Mouse (Mus musculus): Measurements from ENCODE around the gene Lcn10. TPM values are rescaled to one million over a fixed set of nuclear protein-coding genes. Genes with fewer than 3 reads are reported as not detected.

Lcn10 gene
- not detected in 2 replicates for polyA plus RNA-seq (2012; ENCODE audit: low replicate concordance)

DNA sequence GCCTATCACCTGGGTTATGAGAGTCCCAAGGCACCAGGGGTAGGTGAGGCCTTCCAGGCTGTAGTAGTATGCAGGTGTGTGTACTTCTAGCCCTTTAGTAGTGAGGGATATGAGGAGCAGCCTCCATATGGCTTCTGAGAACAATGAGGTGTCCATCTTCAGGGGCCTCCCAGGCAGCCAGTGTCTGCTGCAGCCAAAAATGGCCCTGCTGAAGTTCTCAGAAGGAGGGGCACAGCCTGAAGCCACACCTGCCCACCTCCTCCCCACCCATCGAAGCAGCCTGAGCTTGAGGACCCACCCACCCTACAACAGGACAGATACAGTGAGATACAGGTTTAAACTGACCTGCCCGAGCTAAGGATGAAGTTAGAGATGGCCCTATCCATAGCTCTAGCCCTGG, at the start of gene Lcn10:
Gene Lcn10, plus strand, starts transcription at position 301 of the 400 bp plus-strand sequence.

DNA sequence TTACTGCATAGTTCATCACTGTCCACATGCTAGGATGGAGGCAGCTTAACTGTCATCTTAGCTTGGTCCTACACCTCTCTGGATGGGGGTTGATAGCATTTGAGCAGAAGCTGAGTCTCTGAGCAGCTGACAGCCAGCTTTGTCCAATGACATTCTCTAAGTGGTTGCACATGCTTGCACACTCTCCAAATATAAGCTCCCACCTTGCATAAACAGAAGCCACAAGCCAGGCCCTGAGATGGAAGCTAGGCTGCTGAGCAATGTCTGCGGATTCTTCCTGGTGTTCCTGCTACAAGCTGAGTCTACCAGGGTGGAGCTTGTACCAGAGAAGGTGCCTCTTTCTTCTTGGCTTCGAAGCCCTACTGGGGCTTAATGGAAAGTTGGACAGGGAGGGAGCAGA, 29.6 kb upstream of the Lcn10 start, which contains the start of gene Lcn8:
Gene Lcn8, plus strand, starts transcription at position 219 of the 400 bp plus-strand sequence.

GRCm38 (mm10) chr2:25657652-25658051, 24.9 kb upstream of the Lcn10 start, which contains the start of gene Lcn5:
Gene Lcn5 (plus strand): TSS chr2:25657952.

DNA sequence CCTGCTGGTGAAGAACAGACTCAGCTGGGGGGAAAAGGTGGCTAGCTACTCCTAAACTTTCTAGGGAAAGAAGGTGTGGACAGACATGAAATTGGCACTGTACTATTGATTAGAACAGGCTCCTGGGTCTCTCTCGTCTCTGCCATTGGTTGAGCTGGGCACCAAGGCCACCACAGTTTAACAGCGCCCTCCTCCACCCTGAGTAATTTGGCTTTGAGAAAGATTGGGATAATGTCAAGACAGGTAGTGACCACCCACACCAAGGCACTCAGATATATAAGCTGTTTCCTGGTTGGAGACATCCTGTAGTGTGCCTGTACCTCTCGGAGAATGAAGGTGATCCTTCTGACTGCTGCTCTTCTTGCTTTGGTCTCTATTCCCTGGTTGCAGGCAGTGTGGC, 6.0 kb upstream of the Lcn10 start, which contains the start of gene Lcn6:
Gene Lcn6, plus strand, starts transcription at position 301 of the 400 bp plus-strand sequence.

GRCm38 (mm10) chr2:25699743-25700142, 17.2 kb downstream of the Lcn10 start, which contains the start of gene Obp2a:
Gene Obp2a (plus strand): TSS chr2:25700043.

DNA sequence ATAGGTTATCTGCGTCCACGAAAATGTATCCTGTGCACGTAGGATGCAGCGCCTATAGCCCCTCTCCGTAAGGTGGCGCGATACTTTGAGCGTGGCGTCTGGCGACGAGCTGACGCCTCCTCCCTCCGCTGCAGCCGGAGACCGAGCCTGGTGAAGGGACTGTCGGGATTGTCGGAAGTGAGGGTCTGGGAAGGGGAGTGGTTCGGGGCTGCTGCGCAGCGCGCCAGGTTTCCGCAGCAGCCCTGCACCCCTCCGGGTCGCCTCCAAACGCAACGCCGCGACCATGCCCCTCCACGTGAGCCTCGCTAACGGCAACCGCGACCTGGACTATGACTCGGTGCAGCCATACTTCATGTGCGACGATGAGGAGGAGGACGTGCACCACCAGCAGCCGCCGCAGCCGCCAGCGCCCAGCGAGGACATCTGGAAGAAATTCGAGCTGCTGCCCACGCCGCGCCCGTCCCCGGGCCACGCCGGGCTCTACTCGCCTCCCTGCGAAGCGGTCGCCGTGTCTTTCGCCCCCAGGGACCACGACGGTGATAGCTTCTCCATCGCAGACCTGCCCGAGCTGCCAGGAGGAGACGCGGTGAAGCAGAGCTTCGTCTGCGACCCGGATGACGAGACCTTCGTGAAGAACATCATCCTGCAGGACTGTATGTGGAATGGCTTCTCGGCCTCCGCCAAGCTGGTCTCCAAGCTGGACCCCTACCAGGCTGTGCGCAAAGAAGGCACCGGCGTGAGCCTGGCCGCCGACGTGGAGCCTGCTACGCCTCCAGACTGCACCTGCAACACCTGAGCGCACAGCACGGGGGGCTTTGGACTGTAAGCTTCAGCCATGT, 24.3 kb downstream of the Lcn10 start, which contains the start of gene Bmyc:
Gene Bmyc, plus strand, starts transcription at position 97 of the 839 bp plus-strand sequence.

Other genes with a start within 250 kb of the Lcn10 start
- not detected in 2 replicates for gene Clic3, start 225.9 kb upstream of the Lcn10 start, polyA plus RNA-seq (2012; ENCODE audit: low replicate concordance)
- gene Paxx, start 221.6 kb upstream of the Lcn10 start, polyA plus RNA-seq (2012; ENCODE audit: low replicate concordance): 82.6 and 103 TPM in 2 replicates
- not detected in 2 replicates for gene Ptgds, start 212.7 kb upstream of the Lcn10 start, polyA plus RNA-seq (2012; ENCODE audit: low replicate concordance)
- not detected in 2 replicates for gene Lcn12, start 188.8 kb upstream of the Lcn10 start, polyA plus RNA-seq (2012; ENCODE audit: low replicate concordance)
- 16.5 and 48.8 TPM in 2 replicates for gene Fbxw5, start 182.0 kb upstream of the Lcn10 start, polyA plus RNA-seq (2012; ENCODE audit: low replicate concordance)
- gene C8g, start 181.0 kb upstream of the Lcn10 start, polyA plus RNA-seq (2012; ENCODE audit: low replicate concordance): 0.27 TPM in 1 of 2 replicates, not detected in the other
- 6.4 and 20.6 TPM in 2 replicates for gene Traf2, start 135.8 kb upstream of the Lcn10 start, polyA plus RNA-seq (2012; ENCODE audit: low replicate concordance)
- 403 and 822 TPM in 2 replicates for gene Edf1, start 124.9 kb upstream of the Lcn10 start, polyA plus RNA-seq (2012; ENCODE audit: low replicate concordance)
- gene Mamdc4, start 107.9 kb upstream of the Lcn10 start, polyA plus RNA-seq (2012; ENCODE audit: low replicate concordance): 1.7 and 1.9 TPM in 2 replicates
- 2.9 and 5.8 TPM in 2 replicates for gene Phpt1, start 107.5 kb upstream of the Lcn10 start, polyA plus RNA-seq (2012; ENCODE audit: low replicate concordance)
- gene Ajm1, start 101.0 kb upstream of the Lcn10 start, polyA plus RNA-seq (2012; ENCODE audit: low replicate concordance): 8.1 and 18.3 TPM in 2 replicates
- gene Rabl6, start 74.2 kb upstream of the Lcn10 start, polyA plus RNA-seq (2012; ENCODE audit: low replicate concordance): 48.7 and 55.1 TPM in 2 replicates
- not detected in 2 replicates for gene Ccdc183, start 65.0 kb upstream of the Lcn10 start, polyA plus RNA-seq (2012; ENCODE audit: low replicate concordance)
- gene Tmem141, start 60.7 kb upstream of the Lcn10 start, polyA plus RNA-seq (2012; ENCODE audit: low replicate concordance): 10.0 and 19.9 TPM in 2 replicates
- gene Fcna, start 54.7 kb upstream of the Lcn10 start, polyA plus RNA-seq (2012; ENCODE audit: low replicate concordance): 145 and 166 TPM in 2 replicates
- gene Lcn8, start 29.6 kb upstream of the Lcn10 start, polyA plus RNA-seq (2012; ENCODE audit: low replicate concordance): not detected in 2 replicates
- not detected in 2 replicates for gene Lcn5, start 24.8 kb upstream of the Lcn10 start, polyA plus RNA-seq (2012; ENCODE audit: low replicate concordance)
- not detected in 2 replicates for gene Lcn6, start 5.9 kb upstream of the Lcn10 start, polyA plus RNA-seq (2012; ENCODE audit: low replicate concordance)
- gene Obp2a, start 17.3 kb downstream of the Lcn10 start, polyA plus RNA-seq (2012; ENCODE audit: low replicate concordance): not detected in 2 replicates
- gene Bmyc, start 24.0 kb downstream of the Lcn10 start, polyA plus RNA-seq (2012; ENCODE audit: low replicate concordance): 189 and 405 TPM in 2 replicates
- gene Obp2b, start 54.3 kb downstream of the Lcn10 start, polyA plus RNA-seq (2012; ENCODE audit: low replicate concordance): not detected in 2 replicates
- gene Lcn3, start 82.8 kb downstream of the Lcn10 start, polyA plus RNA-seq (2012; ENCODE audit: low replicate concordance): not detected in 2 replicates
- not detected in 2 replicates for gene Lcn11, start 94.3 kb downstream of the Lcn10 start, polyA plus RNA-seq (2012; ENCODE audit: low replicate concordance)
- gene Gm13539, start 99.5 kb downstream of the Lcn10 start, polyA plus RNA-seq (2012; ENCODE audit: low replicate concordance): not detected in 2 replicates
- not detected in 2 replicates for gene Glt6d1, start 133.1 kb downstream of the Lcn10 start, polyA plus RNA-seq (2012; ENCODE audit: low replicate concordance)
- gene Lcn9, start 140.4 kb downstream of the Lcn10 start, polyA plus RNA-seq (2012; ENCODE audit: low replicate concordance): not detected in 2 replicates
- gene Sohlh1, start 164.5 kb downstream of the Lcn10 start, polyA plus RNA-seq (2012; ENCODE audit: low replicate concordance): not detected in 2 replicates
- not detected in 2 replicates for gene Kcnt1, start 181.0 kb downstream of the Lcn10 start, polyA plus RNA-seq (2012; ENCODE audit: low replicate concordance)

Data from hematopoietic multipotent progenitor cell, adult 10-12 weeks (in vitro differentiated cells).